Mouse (Mus musculus) stomach, postnatal 0 days (tissue): ENCODE results near the gene Mdm4.
"Not testable (repeated sequence)": the region's sequence is repeated elsewhere in the genome, so short reads cannot be mapped to it uniquely, and the experiment has no call there.

Experiments used
- CTCF ChIP-seq: IDR thresholded peaks from 2 replicates; pipeline ENCODE4 v1.5.1; 2016; ENCODE audit warnings: antibody characterized with exemption, low read depth, mild to moderate bottlenecking, moderate library complexity
- EP300 ChIP-seq: optimal IDR thresholded peaks from 2 replicates; pipeline ENCODE3; 2016; ENCODE audit warnings: antibody characterized with exemption

DNA sequence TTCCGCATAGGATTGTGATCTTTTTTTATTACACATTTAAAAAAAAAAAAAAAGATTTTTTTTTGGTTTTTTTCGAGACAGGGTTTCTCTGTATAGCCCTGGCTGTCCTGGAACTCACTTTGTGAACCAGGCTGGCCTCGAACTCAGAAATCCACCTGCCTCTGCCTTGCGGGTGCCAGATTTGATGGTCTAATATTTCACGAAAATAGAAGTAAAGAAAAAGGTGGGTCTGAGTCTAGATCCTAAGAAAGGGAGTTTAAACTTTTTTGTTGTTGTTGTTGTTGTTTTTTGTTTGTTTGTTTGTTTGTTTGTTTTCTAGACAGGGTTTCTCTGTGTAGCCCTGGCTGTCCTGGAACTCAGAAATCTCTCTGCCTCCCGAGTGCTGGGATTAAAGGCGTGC is 4.3 kb upstream of the Mdm4 start:
- TF ChIP-seq CTCF, EP300: not testable (repeated sequence)
